Mouse (Mus musculus): ENCODE data around the gene Acacb.

DNA sequence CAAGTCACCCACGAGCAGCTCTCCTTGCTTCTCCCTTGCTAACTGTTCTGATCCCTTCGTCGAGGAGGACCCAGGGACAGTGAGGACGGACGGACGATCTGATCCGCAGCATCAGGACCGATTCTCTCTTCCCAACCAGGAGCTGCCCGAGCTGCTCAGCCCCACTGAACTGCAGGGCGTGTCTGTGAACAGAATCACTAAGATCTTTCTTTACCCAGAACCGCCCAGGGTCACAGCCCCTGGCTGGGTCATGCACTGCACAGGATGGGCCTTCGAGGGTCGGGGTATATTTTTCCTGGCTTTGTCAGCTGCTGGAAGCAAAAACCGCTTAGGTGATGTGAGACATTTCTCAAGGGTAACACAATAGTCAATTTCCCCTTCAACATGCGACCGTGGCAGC is 129.7 kb downstream of the Acacb start:
- TF ChIP-seq TCF12 (IDR thresholded peaks at IDR 0.05; ENCODE audit: insufficient read depth, poor library complexity, severe bottlenecking) (no peak), E2F4 (IDR thresholded peaks at IDR 0.05; ENCODE audit: insufficient read depth) (no peak), MYOG (IDR thresholded peaks at IDR 0.05; ENCODE audit: control insufficient read depth in 1 of 3, insufficient read depth in 1 of 3, insufficient read length in 2 of 3, low read depth in 2 of 3) (no peak), USF1 (IDR thresholded peaks at IDR 0.05; ENCODE audit: low read depth) (no peak), POLR2A (IDR thresholded peaks at IDR 0.05; ENCODE audit: insufficient read length, low read depth) (no peak)
